Mouse (Mus musculus) heart, embryonic 14.5 days (tissue): Measurements from ENCODE around the gene Ankrd13d. TPM values are rescaled to one million over a fixed set of nuclear protein-coding genes. Genes with fewer than 3 reads are reported as not detected.

ENCODE experiments used
- ATAC-seq: fragments of 200-750 bp; cut with Nextera tagmentation; 2 replicates; pipeline ENCODE4 v1.8.0; 2017; ENCODE audit warnings: low read depth, moderate TSS enrichment; ENCODE audit not compliant: insufficient number of reproducible peaks, insufficient read depth, low FRiP score
- H3K27ac ChIP-seq, 2 experiments: fragments of 200-500 bp in 1 of 2; fragments of 300-500 bp in 1 of 2; sonication (generic) in 1 of 2; replicated peaks in 1 of 2; 2 replicates each; pipeline ENCODE4 v1.5.1; 2012 to 2014; ENCODE audit warnings: low read depth in 2 of 2, low read length in 2 of 2, control low read depth in 1 of 2, mild to moderate bottlenecking in 1 of 2, mixed read lengths in 1 of 2; ENCODE audit not compliant: control insufficient read depth in 1 of 2, insufficient read depth in 1 of 2
- H3K27me3 ChIP-seq: fragments of 300-500 bp; sonication (generic); 2 replicates; pipeline ENCODE4 v1.6.1; 2014; ENCODE audit warnings: mild to moderate bottlenecking, low read length, control low read depth; ENCODE audit not compliant: control insufficient read depth, insufficient read depth
- H3K36me3 ChIP-seq: fragments of 300-500 bp; sonication (generic); 2 replicates; pipeline ENCODE4 v1.6.1; 2014; ENCODE audit warnings: mild to moderate bottlenecking, control low read depth, low read length, mixed read lengths; ENCODE audit not compliant: control insufficient read depth, insufficient read depth
- H3K4me1 ChIP-seq, 2 experiments: fragments of 200-500 bp in 1 of 2; fragments of 300-500 bp in 1 of 2; sonication (generic) in 1 of 2; 2 replicates each; pipeline ENCODE4 v1.6.1; 2012 to 2014; ENCODE audit warnings: low read length in 2 of 2, control low read depth in 1 of 2, mixed read lengths in 1 of 2; ENCODE audit not compliant: control insufficient read depth in 2 of 2, insufficient read depth in 2 of 2
- H3K4me2 ChIP-seq: fragments of 300-500 bp; sonication (generic); 2 replicates; pipeline ENCODE4 v1.6.1; 2014; ENCODE audit warnings: mild to moderate bottlenecking, low read length
- H3K4me3 ChIP-seq, 2 experiments: fragments of 200-500 bp in 1 of 2; fragments of 300-500 bp in 1 of 2; sonication (generic) in 1 of 2; 2 replicates each; pipeline ENCODE4 v1.5.1; 2012 to 2014; ENCODE audit warnings: low read length in 2 of 2, mild to moderate bottlenecking in 2 of 2, control low read depth in 1 of 2, low read depth in 1 of 2, moderate library complexity in 1 of 2; ENCODE audit not compliant: control insufficient read depth in 1 of 2, insufficient read depth in 1 of 2
- H3K9ac ChIP-seq: fragments of 300-500 bp; sonication (generic); 2 replicates; pipeline ENCODE4 v1.6.1; 2014; ENCODE audit warnings: mild to moderate bottlenecking, low read length
- H3K9me3 ChIP-seq: fragments of 300-500 bp; sonication (generic); 2 replicates; pipeline ENCODE4 v1.6.1; 2016; ENCODE audit warnings: low read length, control low read depth; ENCODE audit not compliant: control insufficient read depth
- WGBS: fragments of 180-500 bp; shearing (Covaris S2); extraction: QIAGEN DNeasy Blood & Tissue Kit; methylation state at CpG from one replicate; pipeline ENCODE4 v1.1.7; 2014; 5-methylcytosine and 5-hydroxymethylcytosine counted together
- polyA plus RNA-seq: library from polyadenylated mRNA; unstranded; fragments of >200 nt; fragmentation: Nextera tagmentation; extraction: Ambion mirVana; gene quantifications from 2 replicates; pipeline ENCODE4 v1.2.1, GENCODE M21; 2014

The Ankrd13d gene
- 1.1 and 1.4 TPM in 2 replicates for polyA plus RNA-seq

GRCm38 (mm10) chr19:4282898-4283553 lies at the start of gene Ankrd13d:
TSS of gene Ankrd13d (minus strand) at chr19:4283137.
- ATAC-seq: peak; percentile 82
- no peaks in the 10 kb centered on the region for H3K9me3 ChIP-seq

GRCm38 (mm10) chr19:4332653-4333052 lies 49.7 kb upstream of the Ankrd13d start:
- peaks cover 6 to 25% of the 10 kb centered on the region in 2 experiments for H3K4me1 ChIP-seq
- 0% methylated on average over 4 of the region's 4 CpGs for WGBS
- H3K4me2 ChIP-seq: peak overlapping the region; percentile 84
- peak overlapping the region; percentile 90 to 97 for H3K27ac ChIP-seq
- peak overlapping the region; percentile 88 for H3K9ac ChIP-seq
- peaks cover 48% of the 10 kb centered on the region for H3K36me3 ChIP-seq
- no peaks in the 10 kb centered on the region for H3K27me3 ChIP-seq
- H3K9me3 ChIP-seq: no peaks in the 10 kb centered on the region
- ATAC-seq: no peak
- H3K4me3 ChIP-seq: peak overlapping the region; percentile 57 to 63

More at GRCm38 (mm10) chr19:4282898-4283553, at the start of gene Ankrd13d:
- Histone ChIP-seq H3K4me3 (peak within 1 kb of the TSS; percentile 64 to 68), H3K27me3 (peaks cover 4% of the 10 kb centered on the region; the same call in 1 of the 2 replicates), H3K4me1 (peaks cover 0 to 4% of the 10 kb centered on the region in 2 experiments; a peak in 1 of 4 replicates), H3K4me2 (peak within 1 kb of the TSS; percentile 85), H3K9ac (peak within 1 kb of the TSS; percentile 73), H3K27ac (no peak within 1 kb of the TSS), H3K36me3 (peaks cover 28% of the 10 kb centered on the region)
- WGBS: 1% methylated on average over 47 of the region's 50 CpGs

GRCm38 (mm10) chr19:4331273-4331672 lies 48.3 kb upstream of the Ankrd13d start:
- H3K36me3 ChIP-seq: peaks cover 60% of the 10 kb centered on the region
- peaks cover 6 to 25% of the 10 kb centered on the region in 2 experiments for H3K4me1 ChIP-seq
- H3K27me3 ChIP-seq: no peaks in the 10 kb centered on the region
- no peaks in the 10 kb centered on the region for H3K9me3 ChIP-seq
- ATAC-seq: no peak
- H3K4me2 ChIP-seq: no peak overlapping the region
- no peak overlapping the region for H3K4me3 ChIP-seq
- H3K27ac ChIP-seq: no peak overlapping the region
- H3K9ac ChIP-seq: no peak overlapping the region
- WGBS: 66% methylated on average over 3 of the region's 3 CpGs

DNA sequence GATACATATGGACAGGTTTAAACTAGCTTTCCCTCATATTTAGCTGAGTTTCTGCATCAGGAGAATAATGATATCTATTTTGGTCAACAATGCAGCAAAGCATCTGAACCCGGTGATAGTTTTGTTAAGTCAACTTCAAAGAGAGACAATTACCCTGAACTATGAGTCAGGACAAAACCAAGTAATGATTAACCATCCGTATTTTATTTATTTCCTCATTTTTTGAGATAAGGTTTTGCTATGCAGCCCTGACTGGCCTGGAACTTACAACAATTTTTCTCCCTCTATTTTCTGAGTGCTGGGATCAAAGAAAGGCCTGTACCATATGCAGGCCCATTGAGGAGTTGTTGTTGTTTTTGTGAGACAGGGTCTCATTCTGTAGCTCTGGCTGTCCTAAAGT lies 47.7 kb upstream of the Ankrd13d start:
- ATAC-seq: no peak
- H3K4me2 ChIP-seq: no peak overlapping the region
- H3K36me3 ChIP-seq: peaks cover 66% of the 10 kb centered on the region
- no peak overlapping the region for H3K4me3 ChIP-seq
- H3K9ac ChIP-seq: no peak overlapping the region
- no peaks in the 10 kb centered on the region for H3K27me3 ChIP-seq
- no peak overlapping the region for H3K27ac ChIP-seq
- peaks cover 6 to 25% of the 10 kb centered on the region in 2 experiments for H3K4me1 ChIP-seq
- 86% methylated on average over 2 of the region's 2 CpGs for WGBS
- H3K9me3 ChIP-seq: no peaks in the 10 kb centered on the region

GRCm38 (mm10) chr19:4328737-4329304 lies 45.9 kb upstream of the Ankrd13d start:
- Histone ChIP-seq H3K9ac (no peak overlapping the region), H3K4me3 (no peak overlapping the region), H3K27me3 (no peaks in the 10 kb centered on the region), H3K36me3 (peaks cover 75% of the 10 kb centered on the region), H3K4me1 (peaks cover 2 to 11% of the 10 kb centered on the region in 2 experiments; a peak in 3 of 4 replicates), H3K27ac (no peak overlapping the region), H3K9me3 (no peaks in the 10 kb centered on the region), H3K4me2 (no peak overlapping the region)
- 96% methylated on average over 8 of the region's 8 CpGs for WGBS
- ATAC-seq: no peak

DNA sequence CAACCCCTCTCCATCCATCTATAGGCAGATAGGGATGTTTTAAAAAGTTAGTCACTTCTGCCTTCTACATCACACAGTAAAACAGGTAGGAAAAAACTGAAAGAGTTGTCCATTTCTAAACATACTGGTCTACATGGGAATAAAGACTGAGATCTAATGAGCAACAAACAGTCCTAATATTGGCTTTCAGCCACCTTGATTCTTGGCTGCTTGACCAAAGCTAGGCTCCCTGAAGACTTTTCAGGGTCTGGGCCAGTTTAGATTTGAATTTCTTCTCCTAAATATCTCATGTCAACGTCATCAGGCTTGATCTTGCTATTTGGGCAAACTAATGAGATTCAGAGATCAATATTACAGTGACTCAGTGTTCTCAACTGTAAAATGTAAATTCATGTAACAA lies 43.9 kb upstream of the Ankrd13d start:
- Histone ChIP-seq H3K36me3 (peaks cover 95% of the 10 kb centered on the region), H3K9ac (no peak overlapping the region), H3K4me2 (no peak overlapping the region), H3K27ac (no peak overlapping the region), H3K4me1 (peaks cover 0 to 3% of the 10 kb centered on the region in 2 experiments; a peak in 2 of 4 replicates), H3K9me3 (no peaks in the 10 kb centered on the region), H3K27me3 (no peaks in the 10 kb centered on the region), H3K4me3 (no peak overlapping the region)
- 82% methylated on average over 1 of the region's 1 CpGs for WGBS
- no peak for ATAC-seq

- no peak for ATAC-seq
- Histone ChIP-seq H3K27ac (no peak overlapping the region), H3K9ac (no peak overlapping the region), H3K4me2 (no peak overlapping the region), H3K9me3 (no peaks in the 10 kb centered on the region), H3K4me1 (no peaks in the 10 kb centered on the region), H3K4me3 (no peak overlapping the region), H3K36me3 (peaks cover 98% of the 10 kb centered on the region), H3K27me3 (no peaks in the 10 kb centered on the region)
- 81% methylated on average over 3 of the region's 3 CpGs for WGBS
Observed at GRCm38 (mm10) chr19:4326106-4326505, 43.2 kb upstream of the Ankrd13d start.
